Mouse (Mus musculus) spleen, postnatal 4 days (tissue): Measurements from ENCODE around the gene Ets2.
A peak's percentile ranks its signal among the peaks of the same experiment; 100 is the strongest.
"Not testable (repeated sequence)": the region's sequence is repeated elsewhere in the genome, so short reads cannot be mapped to it uniquely, and the experiment has no call there.

Experiments used
- DNase-seq, 2 experiments: peaks; one replicate each; pipeline ENCODE4 v3.0.0; 2022; ENCODE audit warnings: low spot score in 2 of 2

Ets2 gene

DNA sequence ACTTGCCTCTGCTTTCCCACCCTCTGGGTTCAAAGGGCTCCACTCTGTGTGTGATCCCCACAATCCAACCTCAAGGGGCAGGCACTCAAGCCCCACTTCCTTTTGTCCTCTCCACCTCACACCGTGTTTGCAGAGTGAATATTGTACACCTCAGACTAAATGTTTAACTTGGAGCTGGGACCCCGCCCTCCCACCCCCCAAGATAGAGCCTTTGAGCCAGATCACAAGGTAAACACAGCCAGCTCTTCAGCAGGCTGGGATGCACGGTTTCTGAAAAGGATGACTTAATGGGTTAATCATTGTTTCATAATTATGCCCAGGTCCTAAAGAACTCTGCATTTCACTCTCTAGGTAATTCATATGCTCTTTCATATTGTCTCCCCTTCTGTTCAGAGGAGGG is 2.2 kb upstream of the Ets2 start:
- DNase-seq = no peak

DNA sequence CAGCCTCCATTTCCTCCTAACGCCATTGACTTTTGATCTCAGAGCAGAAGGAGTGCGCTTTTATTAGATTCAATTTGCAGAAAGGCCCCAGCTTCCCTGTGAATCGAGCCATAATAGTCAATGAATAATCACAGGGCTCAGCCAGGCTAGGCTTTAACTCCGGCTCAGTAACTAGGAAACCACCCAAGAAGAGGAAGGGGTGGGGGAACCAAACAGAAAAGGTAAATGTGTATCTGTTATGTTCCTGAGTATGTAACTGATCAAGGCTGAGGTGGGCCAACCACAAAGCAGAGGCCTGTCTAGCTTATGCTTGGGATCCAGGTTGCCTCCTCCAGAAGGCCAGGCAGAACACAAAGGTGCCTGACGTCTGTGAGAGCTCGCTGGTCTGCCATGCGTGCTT is 1.7 kb upstream of the Ets2 start:
- no peak for DNase-seq

DNA sequence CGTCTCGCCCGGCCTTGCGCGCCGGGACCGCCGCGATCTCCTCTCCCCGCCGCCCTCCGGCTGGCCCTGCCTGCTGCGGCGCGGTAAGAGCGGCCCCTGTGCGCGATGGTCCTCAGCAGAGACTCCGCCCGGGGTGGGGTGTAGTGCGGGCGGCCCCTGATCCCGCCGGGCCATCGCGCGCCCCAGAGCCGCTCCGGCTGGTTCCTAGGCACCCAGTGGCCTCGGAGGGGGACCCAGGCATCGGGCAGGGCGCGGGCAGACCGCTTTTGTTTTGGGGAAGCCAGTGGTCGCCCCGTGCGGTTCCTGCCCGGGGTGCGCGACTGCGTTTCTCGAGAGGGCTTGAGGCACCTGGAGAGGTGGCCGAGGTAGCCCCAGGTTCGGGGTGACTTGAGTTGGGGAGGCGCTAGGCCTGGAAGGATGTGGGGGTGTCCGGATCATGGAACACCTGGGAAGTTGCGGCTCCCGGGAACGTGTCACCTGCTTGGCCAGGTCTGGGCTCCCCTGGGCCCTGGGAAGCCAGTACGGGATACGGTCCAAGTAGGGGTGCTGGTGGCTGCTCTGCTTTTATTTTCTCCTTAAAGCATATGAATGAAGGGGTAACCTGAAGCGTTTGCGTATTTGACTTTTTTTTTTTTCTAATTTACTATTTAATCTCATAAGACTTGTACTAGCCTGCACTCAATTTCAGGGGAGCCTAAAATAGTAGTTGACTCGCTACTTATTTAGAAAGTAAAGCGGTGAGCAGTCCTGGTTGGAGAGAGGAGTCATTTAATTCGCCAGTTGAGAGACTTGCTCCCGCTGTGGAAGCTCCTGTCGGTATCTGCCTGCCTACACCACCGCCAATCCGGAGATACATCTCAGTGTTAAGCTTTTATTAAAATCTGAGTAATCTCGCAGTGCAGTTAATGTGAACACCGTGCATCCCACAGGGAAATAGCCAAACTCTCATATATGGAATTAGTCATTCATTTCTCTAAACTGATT is 979 bp downstream of the Ets2 start:
- no peak for DNase-seq

DNA sequence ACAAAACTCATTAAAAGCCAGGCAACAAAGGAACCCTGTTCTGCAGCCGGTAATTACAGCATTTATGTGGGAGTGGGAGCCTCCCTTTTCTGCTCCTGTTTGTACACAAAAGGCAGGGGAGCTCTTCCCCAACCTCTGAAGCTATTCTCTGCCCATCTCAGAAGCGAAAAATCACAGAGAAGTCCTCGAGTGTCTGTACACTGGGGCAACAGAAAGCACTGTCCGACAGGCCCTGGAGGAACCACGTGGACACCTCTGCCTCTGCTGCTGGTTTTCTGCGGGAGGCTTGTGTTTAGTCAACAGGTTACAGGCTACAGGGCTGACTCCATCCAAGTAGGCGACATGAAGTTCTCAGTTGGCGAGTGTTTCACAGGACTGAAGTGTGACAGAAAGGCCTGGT is 2.1 kb downstream of the Ets2 start:
- no peak for DNase-seq

DNA sequence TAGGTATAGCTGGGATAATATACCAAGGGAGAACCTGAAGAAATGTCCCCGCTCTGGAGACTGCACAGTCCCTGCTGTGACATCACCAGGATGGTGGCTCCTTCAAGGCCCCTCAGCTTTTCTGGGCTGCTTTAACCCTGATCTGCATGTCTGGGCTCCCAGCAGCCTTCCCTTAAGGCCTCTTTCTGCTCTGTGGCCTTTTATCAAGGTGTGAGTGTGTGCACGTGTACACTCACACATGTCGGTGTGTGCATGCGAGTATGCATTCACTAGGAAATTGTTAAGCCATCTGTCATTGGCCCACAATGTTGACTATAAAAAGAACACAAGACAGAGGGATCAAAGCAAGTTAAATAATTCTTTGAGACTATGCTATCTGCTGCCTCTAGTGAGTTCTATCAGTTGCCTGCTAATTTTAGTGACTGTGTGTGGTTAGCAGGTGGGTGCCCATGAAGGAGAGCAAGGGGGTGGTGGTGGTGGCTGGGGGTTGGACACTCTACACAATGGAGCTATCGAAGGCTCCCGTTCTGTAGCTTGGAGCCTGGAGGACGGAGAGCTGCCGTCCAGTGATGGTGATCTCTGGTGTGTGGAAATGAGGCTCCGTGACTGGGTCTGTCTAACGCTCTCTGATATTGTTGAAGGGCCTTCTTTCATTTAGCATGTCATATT is 2.9 kb downstream of the Ets2 start:
- DNase-seq = no peak

DNA sequence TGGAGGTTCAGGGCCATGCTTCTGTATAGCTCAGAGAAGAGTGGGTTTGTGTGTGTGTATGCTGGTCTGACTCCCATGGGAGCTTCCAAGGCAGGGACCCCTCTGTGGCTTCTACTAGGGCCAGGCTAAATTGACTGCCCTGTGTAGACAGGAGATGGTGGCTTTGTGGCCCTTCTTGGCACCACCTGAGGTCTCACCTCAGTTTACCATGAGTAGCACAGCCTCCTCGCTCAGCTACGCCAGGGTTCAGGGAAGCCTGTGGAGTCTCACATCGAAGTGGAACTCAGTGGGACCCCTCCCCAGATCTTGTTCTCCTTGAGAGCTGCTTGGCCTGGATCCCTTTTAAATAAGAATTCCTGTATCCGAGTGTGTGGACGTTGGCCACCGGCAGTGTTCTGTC is 3.9 kb downstream of the Ets2 start:
- DNase-seq = no peak

DNA sequence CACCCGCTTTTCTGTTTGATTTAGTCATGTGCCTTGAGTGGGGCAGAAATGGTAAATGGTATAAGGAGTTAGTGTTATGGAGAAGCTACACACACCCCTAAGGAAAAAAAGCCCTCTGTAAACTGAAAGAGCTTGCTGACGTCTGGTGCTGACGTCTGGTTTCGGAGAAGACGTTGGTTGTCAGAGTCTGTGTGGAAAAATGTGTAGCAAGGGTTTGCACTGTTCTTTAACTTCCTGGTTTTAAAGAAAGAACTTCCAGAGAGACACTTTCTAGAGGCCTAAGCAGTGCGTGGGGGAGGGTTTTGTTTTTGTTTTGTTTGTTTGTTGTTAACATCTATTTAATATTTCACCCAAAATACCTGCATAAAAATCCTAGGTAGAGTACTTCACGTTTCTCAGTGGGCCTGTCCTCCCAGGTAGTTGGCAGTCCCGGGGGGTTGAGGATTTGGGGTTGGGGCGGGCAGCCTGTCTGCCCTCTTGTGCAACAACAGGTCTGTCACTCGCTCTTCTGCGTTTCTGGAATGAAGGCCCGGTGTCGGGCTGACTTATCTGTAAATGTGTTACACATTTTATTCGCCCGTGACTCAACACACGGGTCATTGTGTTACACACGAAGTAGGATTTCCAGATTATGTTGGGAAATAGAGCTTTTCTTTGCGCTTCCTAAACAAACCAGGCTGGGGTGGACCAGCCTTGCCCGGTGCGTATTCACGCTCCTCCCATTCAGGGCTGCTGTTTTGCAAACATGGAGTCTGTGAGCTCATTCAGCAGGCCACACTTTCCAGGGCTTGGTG is 6.5 kb downstream of the Ets2 start:
- DNase-seq = no peak

DNA sequence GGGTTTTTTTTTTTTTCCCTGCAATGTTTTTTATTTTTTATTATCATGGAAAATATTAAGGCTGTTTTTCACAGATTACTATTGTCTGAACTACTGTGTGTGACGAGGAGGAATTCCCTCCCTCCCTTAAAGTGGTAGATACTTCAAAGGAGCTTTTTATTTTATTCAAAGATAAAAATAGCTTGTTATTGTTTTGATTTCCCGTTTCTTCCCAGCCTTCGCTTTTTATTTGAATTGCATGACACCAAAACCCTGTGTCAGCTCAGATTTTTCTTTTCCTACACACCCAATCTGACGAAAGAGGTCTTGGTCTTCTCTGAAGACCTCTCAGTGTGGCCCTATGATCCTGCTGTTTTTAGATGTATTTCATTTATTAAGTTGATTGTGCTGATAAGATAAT is 7.3 kb downstream of the Ets2 start:
- DNase-seq = no peak

DNA sequence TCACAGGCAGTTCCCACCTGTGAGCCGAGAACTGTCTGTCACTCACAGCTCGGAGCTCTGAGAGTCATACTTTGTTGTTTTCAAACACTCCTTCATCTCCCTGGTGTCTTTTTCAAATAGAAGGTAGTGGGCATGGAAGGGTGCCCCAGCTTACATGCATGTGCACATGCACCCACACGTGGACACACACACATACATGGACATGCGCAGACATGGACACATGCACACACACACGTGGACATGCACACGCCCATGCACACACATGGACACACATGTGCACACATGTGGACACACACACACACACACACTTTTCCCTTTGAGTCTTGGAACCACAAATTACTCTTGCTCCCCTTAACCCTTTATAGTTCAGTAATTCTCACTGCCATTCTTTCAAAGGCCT is 8.3 kb downstream of the Ets2 start:
- no peak for DNase-seq

DNA sequence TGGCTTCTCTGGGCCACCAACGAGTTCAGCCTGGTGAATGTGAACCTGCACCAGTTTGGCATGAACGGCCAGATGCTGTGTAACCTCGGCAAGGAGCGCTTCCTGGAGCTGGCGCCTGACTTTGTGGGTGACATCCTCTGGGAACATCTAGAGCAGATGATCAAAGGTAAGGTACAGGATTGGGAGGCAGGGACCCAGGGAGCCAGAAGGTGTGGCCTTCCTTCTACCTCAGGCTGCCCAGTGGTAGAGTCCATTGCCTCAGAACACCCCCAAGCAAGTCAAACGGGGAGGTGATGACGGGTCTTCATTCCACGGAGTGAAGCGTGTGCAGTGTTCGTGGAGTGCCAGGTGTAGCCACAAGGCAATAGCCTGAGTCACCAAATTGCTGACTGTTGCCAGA is 10.2 kb downstream of the Ets2 start:
- no peak for DNase-seq

DNA sequence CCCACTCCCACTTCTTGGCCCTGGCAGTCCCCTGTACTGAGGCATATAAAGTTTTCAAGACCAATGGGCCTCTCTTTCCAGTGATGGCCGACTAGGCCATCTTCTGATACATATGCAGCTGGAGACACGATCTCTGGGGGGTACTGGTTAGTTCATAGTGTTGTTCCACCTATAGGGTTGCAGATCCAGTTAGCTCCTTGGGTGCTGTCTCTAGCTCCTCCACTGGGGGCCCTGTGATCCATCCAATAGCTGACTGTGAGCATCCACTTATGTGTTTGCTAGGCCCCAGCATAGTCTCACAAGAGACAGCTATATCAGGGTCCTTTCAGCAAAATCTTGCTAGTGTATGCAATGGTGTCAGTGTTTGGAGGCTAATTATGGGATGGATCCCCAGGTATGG is 11.2 kb downstream of the Ets2 start:
- DNase-seq = not testable (repeated sequence)

DNA sequence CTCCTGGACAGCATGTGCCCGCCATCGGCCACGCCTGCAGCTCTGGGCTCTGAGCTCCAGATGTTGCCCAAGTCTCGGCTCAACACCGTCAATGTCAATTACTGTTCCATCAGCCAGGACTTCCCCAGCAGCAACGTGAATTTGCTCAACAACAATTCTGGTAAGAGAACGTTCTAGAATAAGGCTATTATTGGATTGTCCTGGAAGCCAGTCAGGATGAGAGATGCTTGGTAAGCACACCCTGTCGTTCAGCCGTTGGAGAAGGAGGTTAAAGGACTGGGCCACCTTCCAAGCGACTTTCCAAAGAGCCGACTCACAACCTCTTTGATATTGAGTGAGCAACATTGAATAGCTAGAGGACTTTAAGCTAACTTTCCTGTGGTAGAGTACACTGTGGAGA is 13.2 kb downstream of the Ets2 start:
- no peak for DNase-seq

DNA sequence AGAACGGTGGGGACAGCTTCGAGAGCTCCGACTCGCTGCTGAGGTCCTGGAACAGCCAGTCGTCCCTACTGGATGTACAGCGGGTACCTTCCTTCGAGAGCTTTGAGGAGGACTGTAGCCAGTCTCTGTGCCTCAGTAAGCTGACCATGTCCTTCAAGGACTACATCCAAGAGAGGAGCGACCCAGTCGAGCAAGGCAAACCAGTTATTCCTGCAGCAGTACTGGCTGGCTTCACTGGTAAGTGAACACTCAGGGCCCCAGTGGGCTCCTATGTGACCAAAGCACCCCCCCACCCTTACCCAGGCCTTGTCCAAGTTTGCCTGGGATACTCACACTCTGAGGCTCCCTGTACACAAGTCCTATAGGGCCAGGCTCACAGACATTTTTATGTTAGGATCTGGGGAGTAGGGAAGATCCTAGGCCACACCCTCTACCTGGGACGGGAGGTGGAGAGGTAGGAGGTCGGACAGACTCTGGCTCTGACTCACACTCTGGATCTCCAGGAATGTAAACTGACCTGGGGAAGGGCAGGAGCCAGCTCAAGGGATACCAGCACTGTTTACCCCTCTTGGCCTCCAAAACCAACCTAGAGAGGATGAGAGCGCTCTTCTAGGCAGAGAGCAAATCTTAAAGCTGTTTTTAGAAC is 14.3 kb downstream of the Ets2 start:
- no peak for DNase-seq

DNA sequence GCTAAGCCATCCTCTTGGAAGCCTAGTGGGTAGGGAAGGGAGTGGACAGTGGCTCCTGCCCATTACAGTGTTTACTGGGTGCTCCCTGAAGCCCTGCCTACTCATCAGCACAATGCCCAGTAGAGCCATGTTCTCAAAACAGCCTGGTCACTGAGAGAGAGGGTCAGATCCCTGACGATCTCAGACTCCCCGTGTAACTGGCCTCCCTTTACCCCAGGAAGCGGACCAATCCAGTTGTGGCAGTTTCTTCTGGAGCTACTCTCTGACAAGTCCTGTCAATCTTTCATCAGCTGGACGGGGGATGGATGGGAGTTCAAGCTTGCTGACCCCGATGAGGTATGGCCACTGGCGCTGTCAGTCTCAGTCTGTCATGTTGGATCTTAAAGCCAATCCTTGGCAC is 15.8 kb downstream of the Ets2 start:
- DNase-seq = no peak

DNA sequence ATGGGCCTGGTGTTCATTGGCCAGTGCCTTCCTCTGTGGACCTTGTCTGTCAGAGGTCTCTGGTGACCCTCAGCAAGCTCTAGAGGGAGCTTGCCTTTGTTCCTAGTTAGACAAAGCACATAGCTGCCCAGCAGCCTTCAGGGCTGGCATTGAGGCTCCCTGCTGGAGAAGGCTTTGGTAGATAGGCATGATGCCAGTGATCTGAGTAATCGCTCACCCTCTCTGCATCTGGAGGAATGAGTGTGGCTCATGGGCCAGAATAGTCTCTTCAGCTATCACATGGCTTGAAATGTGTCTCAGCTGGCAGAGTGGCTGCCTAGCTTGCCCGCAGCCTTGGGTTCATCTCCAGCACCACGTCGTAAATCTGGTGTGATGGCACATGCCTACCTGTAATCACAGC is 16.2 kb downstream of the Ets2 start:
- no peak for DNase-seq

DNA sequence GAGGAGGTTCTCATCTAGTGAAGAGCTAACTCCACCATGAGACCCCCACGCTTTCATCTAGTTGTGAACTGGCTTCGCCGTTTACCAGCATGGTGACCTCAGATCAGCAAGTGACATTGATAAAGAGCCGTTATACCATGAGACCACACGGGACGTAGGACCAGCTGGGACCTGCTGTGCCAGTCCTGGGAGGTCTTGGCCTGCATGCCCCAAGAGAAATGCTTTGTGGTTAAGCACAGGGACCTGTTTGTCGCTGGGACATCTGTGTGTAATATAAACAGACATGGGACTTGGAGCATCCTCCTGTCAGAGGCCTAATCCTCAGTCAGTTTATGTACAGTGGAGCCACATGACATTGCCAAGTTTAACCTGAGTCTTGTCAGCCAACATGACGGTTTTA is 18.7 kb downstream of the Ets2 start:
- no peak for DNase-seq

DNA sequence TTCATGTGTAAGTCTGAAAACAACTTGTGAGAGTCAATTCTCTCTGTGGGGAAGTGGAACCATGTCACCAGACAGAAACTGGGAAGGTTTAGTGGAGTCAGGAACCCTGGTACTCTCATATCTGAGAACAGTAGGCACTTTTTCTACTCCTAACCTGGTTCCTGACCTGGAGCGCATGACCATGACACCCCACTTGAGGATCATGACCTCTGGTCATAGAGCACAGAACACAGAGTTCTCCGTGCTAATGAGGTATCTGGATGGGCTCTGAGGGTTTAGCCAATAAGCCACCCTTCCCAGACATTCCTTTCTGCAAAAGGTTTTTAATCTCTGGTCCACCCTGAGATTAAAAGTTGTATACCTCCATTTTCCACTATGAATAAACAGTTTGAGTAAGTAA is 22.4 kb downstream of the Ets2 start:
- DNase-seq = no peak

DNA sequence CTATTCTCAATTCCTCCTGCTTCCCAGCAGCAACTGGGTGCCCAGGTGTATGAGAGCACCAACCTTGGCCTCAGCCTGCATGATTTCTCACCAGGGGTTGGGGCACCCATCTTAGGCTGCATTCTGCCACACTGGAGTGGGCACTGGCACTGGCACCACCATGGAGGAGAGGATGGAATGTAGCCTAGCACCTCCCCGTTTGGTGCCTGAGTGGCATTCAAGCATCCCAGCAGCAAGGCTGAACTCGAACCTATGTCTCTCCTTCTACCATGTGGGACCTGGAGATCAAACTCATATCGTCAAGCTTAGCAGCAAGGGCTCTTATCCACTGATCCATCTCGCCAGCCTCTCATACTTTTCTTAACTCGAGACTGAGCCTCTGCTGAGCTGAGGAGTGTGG is 22.9 kb downstream of the Ets2 start:
- DNase-seq = peak in 1 of 2 experiments; percentile 57

DNA sequence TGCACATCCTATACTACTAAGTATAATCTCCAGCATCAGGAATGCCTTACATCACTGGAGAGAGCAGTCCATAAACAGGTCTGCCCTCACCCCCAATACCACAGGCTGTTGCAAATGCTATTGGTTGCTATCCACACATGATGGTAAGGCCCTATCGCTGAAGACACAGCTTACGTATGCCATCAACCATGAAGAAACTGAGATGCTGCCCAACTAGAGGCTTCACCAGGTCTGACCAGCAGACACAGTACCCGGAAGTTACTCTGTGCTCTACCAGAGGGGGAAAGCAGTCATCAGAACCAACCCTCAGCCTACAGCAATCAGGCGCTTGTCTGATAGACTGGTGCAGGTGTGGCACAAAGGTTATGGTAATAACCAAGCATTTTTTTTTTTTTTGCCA is 24.9 kb downstream of the Ets2 start:
- peak in 1 of 2 experiments; percentile 47 for DNase-seq

DNA sequence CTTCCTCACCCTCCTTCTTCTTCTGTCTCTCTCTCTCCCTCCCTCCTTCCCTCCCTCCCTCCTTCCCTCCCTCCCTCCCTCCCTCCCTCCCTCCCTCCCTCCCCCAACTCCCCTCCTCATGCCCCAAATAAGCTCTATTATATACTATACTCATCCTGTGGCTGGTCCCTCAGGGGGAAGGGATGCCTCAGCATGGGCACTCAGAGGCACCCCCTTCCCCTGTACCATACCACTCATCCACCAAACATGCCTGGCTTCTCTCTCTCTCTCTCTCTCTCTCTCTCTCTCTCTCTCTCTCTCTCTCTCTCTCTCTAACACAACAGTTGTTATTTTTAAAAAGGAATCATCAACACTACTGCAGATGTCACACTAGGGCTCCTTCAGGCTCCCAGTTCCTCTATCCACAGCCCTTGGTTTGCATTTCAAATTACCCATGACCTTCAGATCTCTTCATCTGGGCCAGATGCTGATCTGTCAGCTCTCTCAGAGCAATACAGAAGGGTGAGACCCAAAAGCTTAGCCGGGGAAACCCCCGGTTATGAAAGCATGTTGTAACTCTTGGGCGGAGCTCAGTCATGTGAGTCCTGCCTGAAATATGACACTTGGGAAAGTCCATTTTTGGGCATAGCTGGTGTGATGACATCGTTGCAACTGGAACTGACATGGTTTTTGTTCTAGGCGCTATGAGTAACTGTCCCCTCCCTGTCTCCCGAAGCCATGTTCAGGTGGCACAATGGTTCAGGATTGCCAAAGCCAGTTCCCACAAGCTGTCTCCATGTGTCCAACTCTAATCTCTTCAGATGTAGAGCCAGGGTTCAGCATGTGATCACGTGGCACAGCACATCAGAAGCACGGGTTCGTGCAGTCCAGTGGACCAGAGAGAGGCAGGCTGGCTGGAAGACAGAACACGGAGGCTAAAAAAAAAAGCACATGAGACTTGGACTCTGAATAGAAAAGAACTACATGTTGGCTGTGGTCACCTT is 26.9 kb downstream of the Ets2 start:
- DNase-seq = peak; percentile 60 to 75

DNA sequence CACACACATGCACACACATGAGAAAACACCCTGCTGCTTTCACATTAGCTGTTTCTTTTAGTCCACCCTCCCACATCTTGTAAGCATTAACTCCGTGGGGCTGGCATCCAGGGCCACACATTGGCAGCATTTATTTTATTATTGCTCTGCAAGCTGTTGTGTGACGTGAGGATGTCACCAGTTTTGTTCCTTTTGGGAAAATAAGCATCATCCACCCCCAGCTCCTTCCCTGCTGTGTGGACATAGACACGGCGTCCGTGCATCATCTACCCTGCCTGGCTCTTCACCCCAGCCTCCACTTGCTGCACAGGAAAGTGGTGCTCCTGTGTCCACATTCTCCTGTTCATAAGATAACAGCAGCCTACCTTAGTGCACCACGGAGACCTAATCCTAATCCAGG is 27.9 kb downstream of the Ets2 start:
- DNase-seq = peak in 1 of 2 experiments; percentile 52
